In the genomic region with DNA sequence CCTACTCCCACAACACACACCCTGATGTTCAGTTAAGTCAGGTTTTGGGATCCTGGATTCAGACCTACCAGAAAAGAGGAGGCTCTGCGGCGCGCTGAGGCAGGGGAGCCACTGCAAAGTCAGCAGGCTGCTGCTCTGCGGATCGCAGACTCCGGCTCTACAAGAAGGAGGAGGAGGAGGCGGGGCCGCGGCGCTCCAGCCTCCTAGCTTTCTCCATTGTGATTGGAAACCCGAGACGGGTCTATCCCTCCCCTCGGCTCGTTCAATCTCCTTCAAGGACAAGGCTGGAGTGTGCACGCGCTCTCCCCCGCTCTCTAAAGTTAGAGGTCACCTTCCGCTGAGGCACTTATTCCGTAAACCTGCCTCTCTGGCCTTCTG, we compare ENCODE assay signal across 9 mouse cellular contexts. TPM values are rescaled to one million over a fixed set of nuclear protein-coding genes. Genes with fewer than 3 reads are reported as not detected.
DNase-seq lines count a peak whose midpoint lies in the region; ATAC-seq and TF ChIP-seq lines count a peak whose summit lies in the region.
"Had no signal": no experiment of that assay in that cellular context is flagged by ENCODE, and none has a peak within 500 bp of the region (broad histone marks: within the 10 kb centered on the region; RNA-seq: fewer than 3 reads in every experiment).

A gene (minus strand): TSS at position 173 of the 378 bp plus-strand sequence.

- peak; percentile 79 for DNase-seq in 3134 (ENCODE audit: extremely low read depth, insufficient read length, low spot score)
- DNase-seq in heart, embryonic 10.5 days (ENCODE audit: low spot score), result peak; percentile 95
- peak; percentile 98 for DNase-seq in kidney, adult 9 months

- H3K4me1 ChIP-seq in bone marrow macrophage, adult 2 months (ENCODE audit: control insufficient read depth, insufficient read depth, low read length), result peaks cover 4% of the 10 kb centered on the region; the same call in 1 of the 2 replicates
- H3K4me1 ChIP-seq in embryonic fibroblast, embryonic 13.5 days (ENCODE audit: control insufficient read depth, insufficient read depth, low read length), result no peaks in the 10 kb centered on the region
- peaks cover 32% of the 10 kb centered on the region for H3K4me1 ChIP-seq in heart, embryonic 10.5 days
- peaks cover 46% of the 10 kb centered on the region for H3K4me1 ChIP-seq in limb, embryonic 12.5 days (replicated peaks)
- H3K4me1 ChIP-seq in midbrain, embryonic 13.5 days (replicated peaks), result peaks cover 36% of the 10 kb centered on the region
- peaks cover 3% of the 10 kb centered on the region; the same call in 1 of the 2 replicates for H3K4me1 ChIP-seq in small intestine, adult 2 months (ENCODE audit: control insufficient read depth, insufficient read depth, insufficient read length, low read length)

- peak within 1 kb of the TSS; percentile 79 for H3K9ac ChIP-seq in limb, embryonic 12.5 days (replicated peaks)
- peak within 1 kb of the TSS; percentile 82 for H3K9ac ChIP-seq in midbrain, embryonic 13.5 days (replicated peaks)

- no peak for TF ChIP-seq POLR2A in bone marrow macrophage, adult 2 months (IDR thresholded peaks at IDR 0.05; ENCODE audit: borderline replicate concordance, low read depth, low read length)
- peak; percentile 96 for TF ChIP-seq POLR2A in embryonic fibroblast, embryonic 13.5 days (IDR thresholded peaks at IDR 0.05; ENCODE audit: low read depth, low read length)
- TF ChIP-seq POLR2A in small intestine, adult 2 months (IDR thresholded peaks at IDR 0.05; ENCODE audit: low read depth, low read length), result no peak

- TF ChIP-seq CTCF in bone marrow macrophage, adult 2 months (IDR thresholded peaks at IDR 0.05; ENCODE audit: low read depth, low read length), result no peak
- no peak for TF ChIP-seq CTCF in embryonic fibroblast, embryonic 13.5 days (IDR thresholded peaks at IDR 0.05; ENCODE audit: borderline replicate concordance, insufficient read depth, low read length)
- no peak for TF ChIP-seq CTCF in small intestine, adult 2 months (IDR thresholded peaks at IDR 0.05; ENCODE audit: extremely low read depth, insufficient read length, insufficient replicate concordance, low read depth, low read length)

- peak within 1 kb of the TSS; percentile 81 for H3K4me2 ChIP-seq in limb, embryonic 12.5 days
- H3K4me2 ChIP-seq in midbrain, embryonic 13.5 days (replicated peaks), result peak within 1 kb of the TSS; percentile 92

- peak; percentile 98 for ATAC-seq in limb, embryonic 12.5 days (ENCODE audit: insufficient number of reproducible peaks, insufficient read depth, low FRiP score, low TSS enrichment, low read depth)
- ATAC-seq in midbrain, embryonic 13.5 days, result peak; percentile 98

- peaks cover 26% of the 10 kb centered on the region for H3K36me3 ChIP-seq in heart, embryonic 10.5 days
- peaks cover 15% of the 10 kb centered on the region for H3K36me3 ChIP-seq in limb, embryonic 12.5 days
- peaks cover 10% of the 10 kb centered on the region; the same call in 1 of the 2 replicates for H3K36me3 ChIP-seq in midbrain, embryonic 13.5 days
- no peaks in the 10 kb centered on the region for H3K36me3 ChIP-seq in small intestine, adult 2 months (ENCODE audit: control insufficient read depth, insufficient read depth, low read length)

- no peaks in the 10 kb centered on the region for H3K9me3 ChIP-seq in heart, embryonic 10.5 days
- H3K9me3 ChIP-seq in limb, embryonic 12.5 days, result no peaks in the 10 kb centered on the region
- no peaks in the 10 kb centered on the region for H3K9me3 ChIP-seq in midbrain, embryonic 13.5 days

- no peak within 1 kb of the TSS for H3K27ac ChIP-seq in bone marrow macrophage, adult 2 months (ENCODE audit: insufficient read depth, low read depth, low read length)
- no peak within 1 kb of the TSS for H3K27ac ChIP-seq in embryonic fibroblast, embryonic 13.5 days (ENCODE audit: insufficient read depth, low read length)
- peak within 1 kb of the TSS; percentile 89 for H3K27ac ChIP-seq in heart, embryonic 10.5 days
- H3K27ac ChIP-seq in limb, embryonic 12.5 days, result peak within 1 kb of the TSS; percentile 83
- H3K27ac ChIP-seq in midbrain, embryonic 13.5 days, result peak within 1 kb of the TSS; percentile 65
- no peak within 1 kb of the TSS for H3K27ac ChIP-seq in small intestine, adult 2 months (ENCODE audit: insufficient read depth, low read depth, low read length)

- peak within 1 kb of the TSS; percentile 7; the same call in 1 of the 2 replicates for H3K4me3 ChIP-seq in bone marrow macrophage, adult 2 months (ENCODE audit: insufficient read depth, low read length)
- peak within 1 kb of the TSS; percentile 64 for H3K4me3 ChIP-seq in embryonic fibroblast, embryonic 13.5 days (ENCODE audit: insufficient read depth, low read length)
- H3K4me3 ChIP-seq in heart, embryonic 10.5 days, result peak within 1 kb of the TSS; percentile 73
- peak within 1 kb of the TSS; percentile 67 for H3K4me3 ChIP-seq in limb, embryonic 12.5 days (replicated peaks)
- peak within 1 kb of the TSS; percentile 77 for H3K4me3 ChIP-seq in midbrain, embryonic 13.5 days (replicated peaks)
- H3K4me3 ChIP-seq in small intestine, adult 2 months (ENCODE audit: low read depth, low read length), result peak within 1 kb of the TSS; percentile 53

- 0% methylated on average over 19 of the region's 19 CpGs for WGBS in heart, embryonic 10.5 days
- 1% methylated on average over 19 of the region's 19 CpGs for WGBS in limb, embryonic 12.5 days
- under 1% methylated on average over 19 of the region's 19 CpGs for WGBS in midbrain, embryonic 13.5 days
- WGBS in small intestine, adult 2 months, result 1% methylated on average over 19 of the region's 19 CpGs

- H3K27me3 ChIP-seq in heart, embryonic 10.5 days (ENCODE audit: insufficient read depth, poor library complexity, severe bottlenecking), result peaks cover 25% of the 10 kb centered on the region
- H3K27me3 ChIP-seq in limb, embryonic 12.5 days, result peaks cover 8% of the 10 kb centered on the region; the same call in 1 of the 2 replicates
- peaks cover 30% of the 10 kb centered on the region for H3K27me3 ChIP-seq in midbrain, embryonic 13.5 days
- no peaks in the 10 kb centered on the region; the same call in 1 of the 2 replicates for H3K27me3 ChIP-seq in small intestine, adult 2 months (ENCODE audit: control insufficient read depth, insufficient read depth, low read length)
- H3K27me3 ChIP-seq: CH12.LX had no signal

RNA-seq across cellular contexts. Expression of the gene that starts here (rescaled TPM):
- 16.1 and 17.0 TPM in 2 replicates for polyA plus RNA-seq in bone marrow macrophage, adult 2 months (2012; ENCODE audit: insufficient read depth, insufficient read length, missing spikeins)
- polyA plus RNA-seq in embryonic fibroblast, embryonic 13.5 days (2011; ENCODE audit: insufficient read length, low read depth, missing spikeins), result 77.4 and 79.9 TPM in 2 replicates
- polyA plus RNA-seq in heart, embryonic 10.5 days (2016; fragmentation: Nextera tagmentation; extraction: Ambion mirVana), result 470 and 619 TPM in 2 replicates
- polyA plus RNA-seq in limb, embryonic 12.5 days (2016; fragmentation: Nextera tagmentation; extraction: Ambion mirVana), result 480 and 486 TPM in 2 replicates
- polyA plus RNA-seq in midbrain, embryonic 13.5 days (2015; fragmentation: Nextera tagmentation; extraction: Ambion mirVana), result 466 and 473 TPM in 2 replicates
- 10.4 and 15.4 TPM in 2 replicates for polyA plus RNA-seq in small intestine, adult 2 months (2012; rRNA removed)

Comparison
In these comparisons a context has a peak if more than half of its experiments do, and no peak if none do; other contexts are left out.
1. H3K27ac ChIP-seq: peak in heart, embryonic 10.5 days (single experiment), limb, embryonic 12.5 days (single experiment) and midbrain, embryonic 13.5 days (single experiment); none in bone marrow macrophage, adult 2 months (single experiment), embryonic fibroblast, embryonic 13.5 days (single experiment) and small intestine, adult 2 months (single experiment).
2. H3K4me3 ChIP-seq: peak in every context shown above with its lines; median percentile 77 in midbrain, embryonic 13.5 days; 73 in heart, embryonic 10.5 days; 67 in limb, embryonic 12.5 days; 64 in embryonic fibroblast, embryonic 13.5 days; 53 in small intestine, adult 2 months; 7 in bone marrow macrophage, adult 2 months.
3. Peak in every context shown above with its lines, with median percentiles within 50 percentile points of each other: DNase-seq.